Mouse (Mus musculus): ENCODE data around the gene Fli1. TPM values are rescaled to one million over a fixed set of nuclear protein-coding genes. Genes with fewer than 3 reads are reported as not detected.

Fli1 gene
- total RNA-seq, 2 experiments from 2014 or later, result 4.6 to 5.3 TPM

DNA sequence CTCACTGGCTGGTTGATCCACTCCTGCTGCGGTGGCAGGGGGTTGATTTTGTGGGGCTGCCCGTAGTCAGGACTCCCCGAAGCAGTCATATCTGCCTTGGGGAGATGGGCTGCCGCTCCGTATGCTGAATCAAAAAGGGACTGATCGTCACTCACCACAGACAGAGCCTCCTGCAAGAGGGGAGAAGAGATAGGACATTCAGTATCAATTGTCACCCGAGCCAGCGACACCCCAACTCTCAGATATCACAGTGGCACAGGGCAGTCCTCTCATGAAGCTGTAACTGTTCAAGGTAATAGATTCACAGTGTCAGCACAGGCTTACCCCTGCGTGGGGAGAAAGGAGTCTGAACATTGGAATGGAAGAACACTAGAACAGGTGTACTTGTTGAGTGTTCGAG, 66.1 kb downstream of the Fli1 start:
- no peak for DNase-seq (ENCODE audit: extremely low spot score in 1 of 2, low spot score in 1 of 2)

DNA sequence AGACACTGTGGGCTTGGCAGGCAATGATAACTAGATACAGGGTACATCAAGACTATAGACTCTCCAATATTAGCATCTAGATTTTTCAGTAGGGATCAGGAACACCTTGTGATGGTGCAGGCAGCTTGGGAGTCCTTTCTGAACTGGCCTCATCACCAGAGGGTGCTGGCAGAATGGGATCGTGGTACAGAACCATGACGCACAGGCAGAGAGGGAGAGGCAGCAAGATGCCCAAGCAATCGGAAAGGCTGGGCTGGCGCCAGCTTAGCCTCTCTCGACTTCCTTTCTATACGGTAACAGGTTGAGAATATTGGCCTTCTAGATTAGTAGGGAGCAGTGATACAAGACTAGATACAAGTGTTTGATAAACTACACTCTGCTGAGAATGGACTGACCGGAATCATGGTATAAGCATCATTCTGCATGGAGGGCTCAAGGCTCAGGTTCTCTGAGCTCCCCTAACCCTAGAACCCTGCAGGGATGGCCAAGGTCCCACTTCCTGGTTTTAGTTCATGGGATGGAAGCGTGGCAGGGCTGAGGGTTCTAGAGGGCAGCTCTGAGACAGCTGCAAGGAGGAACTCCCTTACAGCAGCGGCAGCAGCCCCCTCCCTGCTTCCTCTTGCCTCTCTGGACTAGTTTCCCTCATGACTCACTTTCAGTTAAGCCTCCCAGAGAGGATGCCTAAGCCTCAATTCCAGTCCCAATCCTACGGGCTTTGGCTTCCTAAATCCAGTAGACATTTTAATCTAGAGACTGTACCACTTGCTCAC, 67.9 kb downstream of the Fli1 start:
- no peak for DNase-seq (ENCODE audit: extremely low spot score in 1 of 2, low spot score in 1 of 2)

DNA sequence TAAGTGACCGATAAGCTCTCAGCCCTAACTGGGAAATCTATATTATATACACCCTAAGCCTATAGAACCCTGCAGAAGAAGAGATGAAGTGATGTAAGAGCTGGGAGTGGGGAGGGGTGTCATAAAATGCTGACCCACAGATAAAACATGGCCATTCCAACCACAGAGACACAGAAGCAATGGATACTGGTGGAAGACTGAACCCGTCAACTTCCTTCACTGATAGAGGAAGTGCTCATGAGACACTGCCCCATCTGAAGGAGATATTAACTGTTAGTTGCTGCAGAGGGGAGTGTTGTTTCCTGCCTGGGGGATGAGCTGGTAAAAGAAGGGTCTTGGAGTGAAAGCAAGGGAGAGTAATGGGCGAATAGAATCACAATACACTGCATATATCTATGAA, 70.3 kb downstream of the Fli1 start:
- DNase-seq (ENCODE audit: extremely low spot score in 1 of 2, low spot score in 1 of 2), result no peak

DNA sequence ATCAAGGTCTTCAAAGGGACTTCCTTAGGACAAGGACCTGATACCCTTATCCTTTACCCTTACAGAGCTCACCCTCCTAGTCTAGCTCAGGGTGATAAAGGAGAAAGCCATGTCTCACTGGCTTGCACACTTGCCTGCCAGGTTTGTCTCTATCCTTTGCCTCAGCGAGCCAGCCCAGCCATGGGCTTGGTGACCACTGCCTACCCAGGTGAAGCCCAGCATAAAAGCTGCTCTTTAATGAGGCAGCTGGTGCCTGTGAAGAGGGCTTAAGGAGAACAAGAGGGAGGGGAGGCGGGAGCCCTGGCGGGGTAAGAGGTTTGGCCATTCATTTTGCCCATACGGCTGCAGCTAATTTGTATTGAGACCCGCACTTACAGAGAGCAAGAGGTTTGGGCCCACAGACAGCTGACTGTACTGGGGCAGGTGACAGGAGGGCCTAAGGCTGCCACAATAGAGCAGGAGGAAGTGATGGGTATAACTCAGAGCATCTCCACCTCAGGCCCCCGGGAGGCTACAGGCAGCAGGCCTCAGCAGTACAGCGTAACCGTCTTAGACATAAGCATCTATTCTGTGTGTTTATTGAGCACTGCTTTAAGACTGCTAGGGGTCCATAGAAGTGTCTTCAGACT, 73.4 kb downstream of the Fli1 start:
- DNase-seq (ENCODE audit: extremely low spot score in 1 of 2, low spot score in 1 of 2), result no peak

DNA sequence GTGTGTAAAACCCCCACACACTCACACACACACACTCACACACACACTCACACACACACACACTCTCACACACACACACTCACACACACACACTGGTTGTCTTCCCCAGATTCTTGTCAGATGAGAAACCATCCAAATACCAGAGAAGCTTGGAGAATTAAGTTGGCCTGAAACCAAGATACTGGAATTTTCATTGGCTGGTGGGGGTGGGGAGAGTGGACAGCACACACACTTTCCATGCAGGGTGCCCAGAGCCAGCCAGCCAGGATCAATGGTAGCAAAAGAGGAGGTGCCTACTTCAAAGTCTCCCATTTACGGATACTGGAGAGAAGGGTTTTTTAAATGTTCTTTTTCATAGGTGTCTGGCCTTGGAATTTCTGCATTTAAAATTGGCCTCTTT, 74.3 kb downstream of the Fli1 start:
- no peak for DNase-seq (ENCODE audit: extremely low spot score in 1 of 2, low spot score in 1 of 2)

DNA sequence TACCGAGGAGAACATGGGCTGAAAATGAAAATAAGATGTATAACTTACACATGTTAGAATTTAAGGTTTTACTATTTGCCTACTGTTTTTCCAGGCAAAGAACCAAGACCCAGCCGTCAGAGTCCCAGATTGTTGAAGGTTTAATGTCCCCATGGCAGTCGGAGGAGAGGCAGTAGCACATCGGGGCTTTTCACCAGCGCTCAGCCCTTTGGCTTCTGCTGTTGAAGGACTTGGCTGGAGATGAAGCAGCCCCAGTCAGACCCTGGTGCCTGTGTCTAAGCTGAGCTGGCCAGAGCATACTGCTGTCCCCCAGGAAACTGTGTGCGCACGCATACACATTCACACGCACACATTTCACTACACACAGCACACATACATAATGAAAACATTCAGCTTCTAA, 75.2 kb downstream of the Fli1 start:
- DNase-seq (ENCODE audit: extremely low spot score in 1 of 2, low spot score in 1 of 2), result no peak

DNA sequence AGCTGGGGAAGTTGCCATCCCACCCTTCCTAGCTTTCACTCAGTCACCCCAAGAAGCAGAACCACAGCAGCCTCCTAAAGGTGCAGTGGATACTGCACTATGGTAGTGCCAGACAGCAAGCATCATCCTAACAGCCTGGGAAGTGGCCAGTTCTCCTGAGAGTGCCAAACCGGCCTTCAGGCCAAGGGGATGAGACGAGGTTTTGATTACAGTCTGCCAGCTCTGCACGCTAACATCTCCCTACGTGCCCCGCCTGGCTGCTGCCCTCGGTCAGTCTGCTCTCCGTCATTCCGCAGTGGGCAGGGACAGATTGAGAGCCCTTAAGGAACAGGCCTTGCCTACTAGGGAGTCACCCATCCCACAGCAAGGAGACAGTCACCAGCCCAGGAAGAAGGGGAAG, 75.8 kb downstream of the Fli1 start:
- no peak for DNase-seq (ENCODE audit: extremely low spot score in 1 of 2, low spot score in 1 of 2)

DNA sequence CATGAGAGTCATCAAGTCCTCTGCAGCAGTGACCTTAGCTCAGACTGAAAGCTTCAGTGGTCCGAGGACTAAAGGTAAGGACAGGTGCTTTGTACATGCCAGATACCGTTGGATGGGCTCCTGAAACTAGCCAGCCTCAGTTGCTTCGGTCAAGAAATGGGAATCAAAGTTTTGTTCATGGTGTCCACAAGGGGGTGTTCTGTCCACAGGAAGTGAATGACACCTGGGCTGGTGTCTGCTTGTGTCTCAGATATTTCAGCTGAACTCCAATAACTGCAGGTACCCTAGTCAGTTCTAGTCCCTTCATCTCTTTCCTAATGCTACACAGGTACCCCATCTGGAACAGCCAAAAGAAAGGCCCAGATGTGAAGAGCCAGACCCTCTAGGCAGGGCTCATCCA, 86.0 kb downstream of the Fli1 start:
- no peak for DNase-seq (ENCODE audit: extremely low spot score in 1 of 2, low spot score in 1 of 2)

DNA sequence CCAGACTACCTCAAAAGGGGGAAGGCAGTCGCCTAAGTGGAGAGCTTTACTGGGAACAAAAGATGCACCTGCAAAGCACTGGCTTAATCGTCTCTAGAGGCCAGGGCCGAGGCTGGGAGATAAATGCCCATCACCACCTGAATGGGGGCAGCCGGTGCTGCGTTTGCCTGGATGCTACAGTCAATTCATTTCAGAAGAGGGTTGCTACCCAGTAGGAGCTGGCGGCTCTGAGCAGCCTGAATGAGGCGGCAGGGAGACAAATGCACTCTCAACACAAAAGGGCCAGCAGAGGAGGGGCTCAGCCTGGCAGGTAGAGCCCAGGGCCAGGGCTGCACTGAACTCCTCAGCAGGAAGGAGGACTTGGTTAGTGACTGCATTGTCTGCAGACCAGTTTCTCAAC, 92.5 kb downstream of the Fli1 start:
- DNase-seq (ENCODE audit: extremely low spot score in 1 of 2, low spot score in 1 of 2), result no peak

DNA sequence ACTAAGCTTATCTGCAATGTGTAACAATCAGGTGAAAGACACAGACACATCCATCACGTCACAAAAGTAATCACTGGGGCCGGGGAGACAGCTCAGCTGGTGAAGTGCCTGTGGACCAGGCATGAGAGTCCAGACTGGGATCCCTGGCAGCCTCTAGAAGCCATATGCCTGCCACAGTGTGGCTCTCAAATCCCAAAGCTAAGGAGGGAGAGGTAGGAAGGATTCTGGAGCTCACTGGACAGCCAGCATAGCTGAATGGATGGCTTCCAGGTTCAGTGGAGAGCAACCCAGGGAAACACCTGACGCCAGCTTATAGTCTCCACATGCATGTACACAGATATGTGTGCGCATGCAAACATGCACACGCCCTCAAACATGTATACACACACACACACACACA, 93.9 kb downstream of the Fli1 start:
- DNase-seq (ENCODE audit: extremely low spot score in 1 of 2, low spot score in 1 of 2), result no peak

DNA sequence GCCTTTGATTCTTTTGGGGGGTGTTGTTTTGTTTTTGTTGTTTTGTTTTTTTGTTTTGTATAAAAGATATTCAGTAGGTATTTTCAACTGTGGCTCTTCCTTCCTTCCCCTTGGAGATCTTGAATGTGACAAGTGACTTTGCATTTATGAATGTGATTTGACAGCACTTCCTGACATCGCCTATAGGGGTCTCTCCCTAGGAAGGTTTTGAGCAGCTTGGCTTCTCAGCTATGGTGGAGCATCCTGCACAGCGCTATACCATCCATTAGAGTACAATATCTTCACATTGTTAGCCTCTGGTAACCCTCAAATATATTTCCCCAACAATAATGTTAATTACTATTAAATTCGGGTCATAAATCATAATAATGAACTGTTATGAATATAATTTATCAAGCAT, 96.9 kb downstream of the Fli1 start:
- no peak for DNase-seq (ENCODE audit: extremely low spot score in 1 of 2, low spot score in 1 of 2)

DNA sequence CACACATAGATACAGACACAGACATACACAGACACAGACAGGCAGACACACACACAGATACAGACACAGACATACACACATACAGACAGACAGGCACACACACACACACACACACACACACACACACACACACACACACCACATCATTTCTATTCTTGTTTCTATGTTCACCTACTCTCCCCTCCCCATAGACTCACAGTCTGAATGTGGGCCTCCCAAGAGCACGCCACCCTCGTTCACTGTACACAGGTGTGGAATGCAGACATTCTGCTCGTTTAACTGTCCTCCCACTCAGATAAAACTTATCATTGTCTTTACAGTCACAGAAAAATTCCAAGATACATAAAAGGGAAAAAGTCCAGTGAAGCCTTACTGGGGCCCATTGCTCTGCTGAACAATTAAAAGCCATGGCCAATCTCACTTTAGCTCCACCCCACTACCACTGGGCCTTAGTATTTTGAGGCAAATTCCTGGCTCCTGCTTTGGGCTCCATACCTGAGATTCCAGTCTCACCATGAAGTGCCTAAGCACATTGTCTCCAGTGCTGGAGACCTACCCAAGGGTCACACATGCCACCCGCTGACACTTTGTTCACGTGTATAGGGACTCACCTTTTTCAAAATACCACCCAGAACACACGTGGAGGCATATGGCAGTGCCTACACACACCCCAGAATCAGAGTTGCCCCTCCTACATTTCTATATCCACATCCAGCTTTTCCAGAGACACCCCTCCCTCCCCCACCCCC, 98.0 kb downstream of the Fli1 start:
- no peak for DNase-seq (ENCODE audit: extremely low spot score in 1 of 2, low spot score in 1 of 2)

DNA sequence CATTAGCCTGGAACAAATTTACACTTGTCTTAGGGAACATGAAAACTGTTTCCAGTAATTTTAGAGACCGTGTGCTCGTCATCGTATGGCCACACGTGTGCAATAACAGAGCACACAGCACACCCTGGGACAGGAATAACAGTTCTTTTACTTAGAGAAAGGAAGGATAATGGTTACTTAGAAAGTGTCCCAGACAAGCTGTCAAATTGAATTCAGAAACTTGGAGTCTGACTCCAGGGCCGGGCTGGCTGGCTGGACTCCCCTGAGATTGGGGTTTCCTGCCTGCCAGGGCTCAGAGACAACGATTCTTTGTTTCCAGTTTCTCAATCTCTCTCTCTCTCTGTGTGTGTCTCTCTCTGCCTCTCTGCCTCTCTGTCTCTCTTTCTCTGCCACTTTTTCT, 98.8 kb downstream of the Fli1 start:
- no peak for DNase-seq (ENCODE audit: extremely low spot score in 1 of 2, low spot score in 1 of 2)

DNA sequence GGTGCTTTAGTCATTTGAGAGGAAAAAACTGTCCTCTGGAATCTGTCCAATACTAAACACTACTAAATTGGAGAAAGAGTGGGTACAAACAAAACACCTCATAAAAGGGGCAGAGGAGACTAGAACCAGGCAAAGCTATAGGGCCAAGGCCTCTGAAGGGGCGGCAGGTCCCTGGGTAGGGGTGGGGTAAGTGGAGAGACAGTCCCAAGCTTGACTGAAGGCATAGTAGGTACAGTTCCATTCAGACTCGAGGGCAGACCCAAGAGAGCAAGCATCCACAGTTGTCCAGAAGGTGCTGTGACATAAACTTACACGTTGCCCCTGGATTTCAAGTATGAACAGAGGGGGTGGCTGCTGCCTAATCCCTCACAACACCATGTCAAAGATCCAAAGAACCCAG, 99.5 kb downstream of the Fli1 start:
- DNase-seq (ENCODE audit: extremely low spot score in 1 of 2, low spot score in 1 of 2), result no peak

DNA sequence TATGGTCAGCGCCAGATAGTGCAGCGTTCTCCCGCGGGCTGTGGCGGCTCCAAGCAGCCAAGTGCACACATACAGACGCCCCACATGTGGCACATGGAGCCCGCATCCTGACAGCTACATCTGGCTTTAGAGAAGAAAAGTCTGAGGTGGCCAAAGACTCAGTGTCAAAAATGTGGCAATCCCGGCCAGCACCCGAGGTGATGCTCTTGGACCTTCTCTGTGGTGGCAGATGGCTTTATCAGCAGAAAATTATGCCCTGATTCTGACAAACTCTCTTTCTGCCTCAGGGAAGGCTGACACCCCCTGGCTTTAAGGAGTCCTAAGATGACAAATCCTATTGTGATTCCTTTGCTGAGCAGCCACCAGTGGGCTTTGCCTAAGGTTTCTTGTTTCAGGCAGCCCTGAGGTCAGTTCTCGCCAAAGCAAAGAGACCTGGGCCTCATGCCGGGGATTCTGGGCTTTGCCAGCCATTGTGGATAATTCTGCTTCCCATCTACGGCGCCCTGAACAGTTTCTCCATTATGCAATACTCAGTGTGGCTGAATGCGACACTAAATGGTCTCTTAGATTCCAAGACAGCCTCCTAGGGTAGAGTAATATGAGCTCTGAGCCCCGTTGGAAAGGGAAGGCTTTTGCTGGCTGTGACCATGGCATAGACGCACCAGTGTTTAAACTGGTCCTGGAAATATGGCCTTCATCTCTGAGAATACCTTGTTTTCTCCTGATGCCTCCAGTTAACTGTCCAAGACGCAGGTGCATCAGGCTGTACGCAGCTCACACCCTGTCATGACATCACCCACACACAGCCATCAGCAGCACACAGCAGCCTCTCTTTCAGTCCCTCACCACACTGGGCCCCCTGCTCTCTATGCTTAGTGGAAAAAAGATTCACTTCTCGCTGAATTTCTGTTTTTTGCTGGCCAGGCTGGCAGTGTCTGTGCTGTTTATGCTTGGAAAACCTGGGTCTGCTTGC, 108.1 kb downstream of the Fli1 start:
- no peak for DNase-seq (ENCODE audit: extremely low spot score in 1 of 2, low spot score in 1 of 2)

DNA sequence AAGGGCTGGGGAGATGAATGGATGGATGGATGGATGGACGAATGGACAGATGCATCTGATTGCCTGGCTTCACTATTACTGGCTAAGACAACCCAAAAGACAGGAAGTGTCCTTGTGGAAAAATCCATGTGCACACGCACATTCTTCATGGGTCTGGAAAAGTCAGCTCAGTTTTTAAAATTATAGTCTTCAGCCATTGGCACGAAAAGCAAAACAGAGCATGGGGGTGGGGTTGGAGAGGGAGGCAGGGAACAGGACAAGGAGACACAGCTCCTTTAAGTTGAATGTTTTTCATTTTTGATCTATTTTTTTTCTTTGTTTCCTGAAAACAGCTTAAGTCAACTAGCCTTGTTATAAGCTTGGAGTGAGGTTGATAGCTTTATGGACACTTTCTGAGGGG, 111.6 kb downstream of the Fli1 start:
- no peak for DNase-seq (ENCODE audit: extremely low spot score in 1 of 2, low spot score in 1 of 2)

DNA sequence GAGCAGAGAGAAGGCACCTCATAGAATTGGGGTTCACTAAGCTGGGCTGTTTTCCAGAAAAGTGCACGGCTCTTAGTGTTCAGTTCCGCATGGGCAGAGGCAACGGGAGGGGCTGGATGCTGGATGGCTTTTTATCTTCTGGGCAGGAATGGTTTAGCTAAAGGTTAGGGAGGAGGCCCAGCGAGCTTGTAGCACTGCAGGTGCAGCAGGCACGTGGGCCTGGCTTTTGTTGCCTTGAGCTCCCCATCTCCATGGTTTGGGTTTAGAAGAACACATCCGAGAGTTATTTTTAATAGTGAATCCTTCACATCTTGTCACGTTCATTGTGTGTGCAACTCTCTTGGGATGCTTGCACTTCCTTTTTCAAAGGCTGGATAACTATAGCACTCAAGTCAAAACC, 117.3 kb downstream of the Fli1 start:
- DNase-seq (ENCODE audit: extremely low spot score in 1 of 2, low spot score in 1 of 2), result no peak

DNA sequence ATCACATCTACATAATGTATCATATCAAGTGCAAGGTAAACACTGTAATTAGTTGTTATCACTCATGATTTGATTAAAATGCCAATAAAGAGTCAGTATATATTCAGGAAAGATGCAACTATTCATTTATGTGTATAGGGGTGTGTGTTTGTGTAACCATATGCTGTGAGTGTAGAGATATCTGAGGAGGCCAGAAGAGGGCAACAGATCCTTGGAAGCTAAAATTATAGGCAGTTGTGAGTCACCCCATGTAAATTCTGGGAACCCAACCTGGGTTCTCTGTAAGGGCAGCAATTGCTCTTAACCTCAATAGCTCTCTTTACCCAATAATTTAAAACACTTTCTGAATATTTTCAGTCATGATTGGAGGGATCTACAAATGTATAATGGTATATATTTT, 122.0 kb downstream of the Fli1 start:
- DNase-seq (ENCODE audit: extremely low spot score in 1 of 2, low spot score in 1 of 2), result no peak

DNA sequence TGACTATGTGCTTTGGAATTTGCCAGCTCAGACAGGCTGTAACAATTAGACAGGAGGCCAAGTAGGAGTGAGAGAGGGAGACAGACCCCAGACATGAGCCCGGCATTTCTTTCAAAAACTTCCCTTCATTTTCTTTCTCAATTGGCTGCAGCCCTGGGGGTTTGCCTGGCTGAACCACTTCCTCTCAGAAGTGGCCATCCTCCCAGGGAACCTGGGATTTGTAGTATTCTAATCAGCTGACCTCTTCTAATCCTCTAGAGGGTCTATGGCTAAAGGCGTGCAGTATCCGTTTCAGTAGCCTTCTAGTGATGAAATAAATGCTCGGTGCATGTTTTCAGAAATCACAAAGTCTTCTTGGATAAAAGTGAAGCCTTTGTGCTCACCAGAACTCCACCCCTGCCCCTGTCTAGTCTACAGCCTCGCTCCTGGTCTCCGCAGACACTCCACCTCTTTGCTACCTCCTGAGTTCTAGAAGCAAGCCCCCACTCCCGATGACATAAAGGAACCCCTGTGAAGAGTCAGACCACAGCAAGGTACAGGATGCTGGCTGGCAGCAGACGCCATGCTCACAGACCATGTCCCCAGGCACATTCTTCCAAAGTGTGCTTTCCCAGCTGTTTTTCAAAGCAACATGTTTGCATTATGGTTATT, 125.1 kb downstream of the Fli1 start:
- DNase-seq (ENCODE audit: extremely low spot score in 1 of 2, low spot score in 1 of 2), result no peak

DNA sequence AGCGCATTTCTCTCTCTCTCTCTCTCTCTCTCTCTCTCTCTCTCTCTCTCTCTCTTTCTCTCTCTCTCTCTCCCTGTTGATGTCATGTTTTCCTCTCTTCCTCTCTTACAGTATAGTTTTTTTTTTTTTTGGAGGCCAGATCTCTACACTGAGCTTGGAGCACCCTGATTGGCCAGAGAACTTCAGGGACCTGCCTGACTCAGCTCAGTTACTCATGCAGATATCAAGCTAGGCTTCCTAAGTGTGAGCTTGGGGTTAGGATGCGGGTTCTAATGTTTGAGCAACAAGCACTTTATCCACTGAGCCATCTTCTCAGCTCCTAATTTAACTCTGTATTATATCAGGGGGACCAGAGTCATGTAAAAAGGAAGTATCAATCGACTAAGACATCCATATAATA, 126.7 kb downstream of the Fli1 start:
- no peak for DNase-seq (ENCODE audit: extremely low spot score in 1 of 2, low spot score in 1 of 2)

Data from layer of hippocampus, postnatal 25 days (tissue).